Mouse (Mus musculus) left cerebral cortex, adult 18-20 months (tissue): Measurements from ENCODE around the gene Rbms1. TPM values are rescaled to one million over a fixed set of nuclear protein-coding genes. Genes with fewer than 3 reads are reported as not detected.
A peak's percentile ranks its signal among the peaks of the same experiment; 100 is the strongest.

Experiments
- DNase-seq, 2 experiments: peaks; one replicate each; pipeline ENCODE4 v3.0.0; 2021 to 2022; ENCODE audit warnings: low spot score in 2 of 2, mixed read lengths in 1 of 2
- long read RNA-seq, 2 experiments: library from polyadenylated mRNA; stranded (forward); transcript quantifications; one replicate each; pipeline ENCODE4 v2.0.0; 2021
- total RNA-seq, 2 experiments: library from RNA; stranded (reverse); gene quantifications; 2 replicates each; pipeline ENCODE4 v1.2.3; 2021

Rbms1 gene
- 10 to 100 TPM; 17.9 to 20.3 TPM for total RNA-seq
- long read RNA-seq, experiment 1, full-length matches to known transcripts, result 11 of 40 reads
- long read RNA-seq, experiment 1, partial matches to known transcripts, result 3 of 40 reads
- long read RNA-seq, experiment 1, other reads (novel, unspliced or antisense), result 26 of 40 reads
- long read RNA-seq, experiment 2, full-length matches to known transcripts, result 3 of 13 reads
- long read RNA-seq, experiment 2, partial matches to known transcripts, result 1 of 13 reads
- long read RNA-seq, experiment 2, other reads (novel, unspliced or antisense), result 9 of 13 reads

DNA sequence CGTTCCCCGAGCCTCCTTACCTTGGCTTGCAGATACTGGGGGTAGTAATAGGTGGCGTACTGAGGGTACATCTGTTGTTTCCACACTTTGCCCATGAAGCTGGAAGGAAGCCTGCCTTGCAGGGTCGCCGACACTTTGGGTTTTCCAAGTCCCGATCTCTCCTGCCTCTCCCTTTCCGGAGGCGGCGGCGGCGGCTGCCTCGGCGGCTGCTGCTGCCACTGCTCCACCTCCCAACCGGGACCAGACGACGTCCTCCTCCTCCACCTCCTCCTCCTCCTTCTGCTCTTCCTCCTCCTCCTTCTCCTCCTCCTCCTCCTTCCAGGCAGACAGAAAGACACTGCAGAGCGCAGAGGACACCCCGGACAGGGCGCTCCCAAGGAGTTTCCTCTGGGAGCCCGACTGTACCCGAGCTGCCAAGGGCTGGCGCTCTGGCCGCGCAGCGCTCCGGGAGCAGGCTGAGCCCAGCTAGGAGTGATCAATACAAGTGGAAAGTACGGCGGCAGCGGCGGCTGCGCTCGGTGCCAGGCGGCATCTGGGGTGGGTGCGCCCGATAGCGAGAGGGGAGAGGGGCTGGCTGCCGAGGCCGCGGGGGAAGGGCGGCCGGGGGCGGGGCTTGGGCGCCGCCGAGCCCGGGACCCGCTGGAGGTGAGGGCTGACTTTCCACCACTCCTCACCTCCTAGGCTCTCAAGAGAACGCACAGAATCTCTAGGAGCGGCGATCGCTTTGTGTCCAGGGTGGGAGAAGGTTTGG, at the start of gene Rbms1:
Gene Rbms1 (minus strand): TSS at position 522 of the 751 bp plus-strand sequence.
- DNase-seq, result peak; percentile 46 to 69

DNA sequence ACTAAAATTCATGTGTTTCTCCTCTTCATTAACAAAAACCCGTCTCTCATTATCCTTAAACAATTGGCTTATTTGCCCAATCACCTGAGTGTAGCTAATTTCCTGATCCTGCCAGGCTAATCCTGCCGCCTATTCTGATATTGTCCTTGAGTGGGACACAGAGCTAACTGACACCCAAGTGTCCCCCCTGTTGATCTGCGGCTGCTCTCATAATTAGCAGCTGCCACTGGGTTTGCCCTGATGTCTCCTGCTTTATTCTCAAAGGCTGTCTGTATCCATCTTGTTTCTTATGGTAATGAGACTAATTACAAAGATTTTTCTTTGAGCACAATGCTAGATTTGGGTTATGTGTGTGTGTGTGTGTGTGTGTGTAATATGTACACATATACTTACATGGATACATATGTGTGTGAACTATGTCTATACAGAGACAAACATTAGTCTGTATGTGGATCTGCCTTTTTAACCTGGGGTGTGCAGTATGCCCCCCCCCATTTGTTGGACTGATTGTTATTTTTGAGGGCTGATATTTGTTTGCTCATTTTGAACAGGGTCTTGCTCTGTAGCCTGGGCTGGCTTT, 49.3 kb upstream of the Rbms1 start:
- no peak for DNase-seq

DNA sequence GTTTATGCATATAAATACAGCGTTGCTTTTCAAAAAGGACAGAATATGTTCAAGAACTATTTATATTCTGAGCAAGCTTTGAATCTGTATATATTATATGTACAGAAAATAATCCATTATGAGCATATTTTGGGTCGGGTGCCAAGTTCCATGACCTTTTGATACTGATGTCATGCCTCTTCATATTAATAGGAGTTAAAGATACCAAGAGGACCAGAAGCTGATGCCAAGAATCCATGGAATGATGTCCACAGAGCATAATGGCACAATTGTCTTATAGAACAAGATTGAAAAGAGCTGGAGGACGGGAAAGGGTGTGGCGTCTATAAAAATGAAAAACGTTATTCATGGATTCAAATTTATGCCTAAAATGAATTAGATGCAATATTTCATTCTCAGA, 23.3 kb upstream of the Rbms1 start:
- no peak for DNase-seq

DNA sequence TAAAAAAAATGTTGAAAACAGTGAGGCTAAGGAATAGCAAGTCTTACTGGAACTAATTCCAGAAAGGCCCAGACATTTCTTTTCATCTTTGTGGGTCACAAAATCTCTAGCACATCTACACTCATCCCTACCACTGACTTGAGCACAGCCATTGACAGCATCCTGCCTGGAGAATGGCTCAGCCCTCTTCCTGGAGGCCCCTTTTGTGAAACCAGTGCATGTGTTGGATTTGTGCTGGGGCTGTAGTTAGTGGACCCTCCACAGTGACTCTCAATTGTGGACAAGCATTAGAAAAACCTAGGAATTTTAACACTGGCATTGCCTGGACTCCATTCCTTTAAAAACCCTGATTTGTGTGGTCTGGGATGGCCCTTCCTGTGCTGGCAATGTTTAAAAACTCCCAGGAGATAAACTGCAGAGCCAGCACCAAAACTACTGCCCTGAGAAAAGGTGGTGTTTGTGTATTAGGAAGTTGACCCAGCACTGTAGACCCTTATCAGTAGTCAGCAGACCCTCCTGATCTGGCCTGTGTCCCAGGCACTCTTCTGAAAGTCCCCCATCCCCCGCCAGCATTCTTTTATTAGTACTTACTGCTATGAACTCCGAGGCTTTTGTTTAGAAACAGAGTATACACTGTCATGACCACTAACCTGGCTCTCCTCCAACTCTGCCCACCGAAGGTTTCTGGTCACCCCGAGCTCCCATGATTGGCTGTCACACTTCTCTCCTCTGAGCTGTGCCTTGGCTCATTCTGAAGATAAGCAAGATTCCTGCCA, 15.7 kb upstream of the Rbms1 start:
- DNase-seq, result no peak

DNA sequence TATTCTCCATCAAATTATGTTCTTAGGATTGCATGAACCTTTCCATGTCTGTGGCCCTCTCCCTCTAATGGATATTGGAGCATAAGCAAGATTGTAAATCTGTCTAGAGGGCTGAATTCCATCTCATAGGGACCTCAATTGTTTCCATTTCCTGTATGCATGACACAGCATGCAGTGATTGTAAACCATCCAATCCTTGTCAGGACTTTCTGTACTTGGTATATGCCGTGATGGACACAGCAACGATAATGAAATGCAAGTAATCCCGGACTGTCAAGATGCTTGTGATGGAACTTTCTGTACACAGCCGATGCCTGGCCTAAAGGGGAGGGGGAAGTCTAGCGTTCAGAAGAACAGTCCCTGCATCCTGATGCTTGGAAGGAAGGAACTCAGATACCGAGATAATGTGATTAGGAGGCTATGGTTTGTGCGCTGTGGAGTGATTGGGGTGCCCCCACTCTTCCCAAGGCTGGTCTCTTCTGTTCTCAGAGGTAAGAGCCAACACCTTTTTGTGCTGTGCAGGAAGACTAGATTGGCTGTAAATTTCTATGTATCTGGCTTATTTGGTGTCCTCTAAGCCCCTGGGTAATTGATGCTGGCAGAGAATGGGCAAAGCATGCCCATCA, 9.3 kb upstream of the Rbms1 start:
- no peak for DNase-seq

DNA sequence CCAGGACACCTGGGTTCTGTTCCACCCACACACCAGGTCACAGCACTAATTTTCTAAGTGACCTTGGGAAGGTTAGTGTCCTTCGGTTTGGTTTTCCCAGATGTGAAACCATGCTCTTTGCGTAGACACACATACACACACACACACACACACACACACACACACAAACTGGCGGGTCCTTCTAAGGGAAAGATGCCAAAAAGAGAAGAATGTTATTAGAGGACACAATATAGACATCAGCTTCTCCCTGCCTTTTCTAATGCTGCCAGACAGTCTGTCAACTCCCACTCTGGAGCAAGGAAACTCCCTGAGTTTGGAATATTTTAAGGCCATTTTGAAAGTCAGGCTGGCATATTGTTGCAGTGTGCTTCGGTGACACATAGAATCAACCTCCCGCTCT, 624 bp upstream of the Rbms1 start:
- DNase-seq, result no peak

DNA sequence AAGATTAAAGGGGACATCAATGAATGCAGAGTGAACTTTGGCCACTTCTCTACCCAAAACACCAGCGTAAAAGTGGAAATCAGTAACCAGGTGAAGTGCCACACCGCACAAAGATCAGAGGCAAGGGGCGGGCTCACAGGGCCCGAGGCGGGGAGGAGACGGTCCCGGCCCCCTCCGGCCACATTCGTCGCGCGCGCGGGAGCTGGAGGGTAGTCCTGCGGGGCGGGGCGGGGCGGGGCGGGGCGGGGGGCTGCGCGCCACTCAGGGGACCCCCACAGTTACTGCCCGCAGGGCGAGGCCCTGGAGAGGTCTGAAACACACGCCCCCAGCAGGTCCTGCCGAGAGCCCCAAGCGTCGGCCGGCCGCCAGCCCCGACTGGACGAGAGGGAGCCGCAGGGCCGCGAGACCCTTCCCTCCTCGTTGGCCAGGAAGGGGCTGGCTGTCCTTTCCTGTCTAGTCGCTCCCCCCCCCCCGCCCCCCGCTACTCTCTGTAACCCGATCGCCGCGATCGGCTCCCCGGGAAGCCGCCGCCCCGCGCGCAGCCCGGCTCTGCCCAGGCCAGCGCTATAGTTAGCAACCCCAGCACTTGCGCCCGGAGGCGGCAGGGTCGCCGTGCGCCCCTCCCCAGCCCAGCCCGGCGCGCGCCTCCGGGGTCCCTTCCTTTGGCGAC, 856 bp downstream of the Rbms1 start:
- DNase-seq, result peak in 1 of 2 experiments; percentile 6

DNA sequence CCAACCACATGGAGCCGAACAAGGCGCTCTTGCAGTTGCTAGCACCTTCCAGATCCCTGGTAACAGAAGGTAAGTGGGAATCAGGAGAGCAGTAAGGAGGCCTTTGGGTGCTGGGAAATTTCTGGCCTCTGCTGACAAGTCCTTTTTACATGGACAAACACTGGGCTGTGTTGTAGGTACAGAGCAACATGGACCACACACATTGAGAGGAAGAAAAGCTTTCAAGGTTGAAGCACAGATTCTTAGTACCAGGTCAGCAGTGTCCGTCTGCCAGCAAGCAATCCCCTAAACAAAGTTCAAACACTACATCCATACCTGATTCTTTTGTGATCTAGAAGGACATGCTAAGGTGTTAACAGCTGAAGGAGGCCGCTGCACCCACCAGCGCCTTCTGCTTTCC, 1.7 kb downstream of the Rbms1 start:
- DNase-seq, result no peak

DNA sequence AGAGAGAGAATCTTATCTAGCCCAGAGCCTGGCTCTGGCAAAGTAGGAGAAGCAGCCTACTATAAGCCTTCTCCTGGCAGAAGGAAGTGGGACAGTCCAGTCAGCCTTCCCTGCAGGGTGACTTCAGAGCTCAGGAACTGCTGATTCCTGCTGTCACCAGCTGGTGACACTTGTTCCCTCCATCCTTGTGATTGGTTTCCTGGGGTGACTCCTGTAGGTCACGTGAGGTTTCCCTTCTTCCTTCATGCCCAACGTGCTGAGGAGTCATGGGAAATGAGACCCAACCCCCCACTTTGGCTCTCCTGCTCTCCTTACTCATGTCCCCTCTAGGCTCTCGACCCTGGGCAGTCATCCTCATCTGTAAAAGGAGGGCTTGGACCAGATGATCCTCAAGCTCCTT, 14.8 kb downstream of the Rbms1 start:
- no peak for DNase-seq

DNA sequence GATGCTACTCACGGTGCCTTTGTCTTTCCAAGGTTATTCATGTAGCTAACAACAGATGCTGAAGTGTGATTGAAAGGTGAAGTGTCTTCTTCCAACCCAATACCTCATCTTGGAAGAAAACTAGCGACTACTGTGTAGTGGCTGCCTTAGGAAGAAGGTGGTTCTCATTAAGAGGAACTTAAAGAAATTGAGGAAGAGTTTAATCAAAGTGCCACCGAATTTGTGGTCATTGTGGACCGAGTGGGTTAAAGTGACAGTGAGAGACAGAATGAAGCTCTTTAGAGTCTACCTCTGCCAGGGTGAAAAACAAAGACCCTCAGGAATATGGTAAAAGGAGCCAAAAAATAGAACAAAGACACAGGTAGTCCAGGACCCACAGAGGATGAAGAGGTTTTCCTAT, 15.2 kb downstream of the Rbms1 start:
- no peak for DNase-seq

DNA sequence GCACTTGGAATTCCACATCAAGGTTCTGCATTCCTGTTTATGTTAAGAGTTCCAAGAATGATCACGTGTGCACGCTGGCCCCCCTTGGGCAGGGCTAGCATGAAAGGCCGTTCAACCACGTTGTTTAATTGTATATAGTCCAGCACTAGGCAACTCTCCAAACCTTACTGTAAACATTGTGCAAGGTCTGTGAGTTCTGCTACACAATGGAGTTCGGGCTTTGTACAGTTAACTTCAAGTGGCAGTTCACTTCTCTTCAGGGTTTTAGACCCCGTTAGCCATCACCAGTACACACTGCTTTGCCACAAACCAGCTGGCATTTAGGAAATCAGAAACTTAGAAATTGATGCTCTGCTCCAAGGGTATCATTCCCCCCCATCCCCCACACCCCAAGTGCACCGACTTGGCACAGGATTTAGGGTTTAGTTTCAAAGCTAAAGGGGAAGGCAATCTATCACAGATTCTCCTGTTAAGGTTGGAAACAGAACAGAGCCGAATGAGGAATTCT, 22.5 kb downstream of the Rbms1 start:
- DNase-seq, result no peak

DNA sequence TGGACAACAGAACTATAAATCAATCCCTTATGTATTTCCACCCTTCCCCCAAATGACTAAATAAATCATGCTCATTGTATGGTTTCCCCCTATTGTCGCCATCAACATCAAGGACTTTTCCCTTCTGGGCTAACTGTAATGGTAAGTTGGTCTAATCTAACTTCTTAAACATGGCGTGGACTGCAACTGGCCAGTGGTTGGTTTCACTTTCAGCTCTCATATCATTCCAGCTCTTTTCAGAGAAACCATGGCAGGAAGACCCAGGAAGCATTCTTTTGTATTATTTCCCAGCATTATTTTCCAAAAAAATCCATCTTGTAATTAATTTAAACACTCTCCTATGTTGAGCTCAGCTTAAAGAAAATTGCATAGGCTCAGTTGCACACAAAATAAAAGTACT, 23.0 kb downstream of the Rbms1 start:
- no peak for DNase-seq

DNA sequence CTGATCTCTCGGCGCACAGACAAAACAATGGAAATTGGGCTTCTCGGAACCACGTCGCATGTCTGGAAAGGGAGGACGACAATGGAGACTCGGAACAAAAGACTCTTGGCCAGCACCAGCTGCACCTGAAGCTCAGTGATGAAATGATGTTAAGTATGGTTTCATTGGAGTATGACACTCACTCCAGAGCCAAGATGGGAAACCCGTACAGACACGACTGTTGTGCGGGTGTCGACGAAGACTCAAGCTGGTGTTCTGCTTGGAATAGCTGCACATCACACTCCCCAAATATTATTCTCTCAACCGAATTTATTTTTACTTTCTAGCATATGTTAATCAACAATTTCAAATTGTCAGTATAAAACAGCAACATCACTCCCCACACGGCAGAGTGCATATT, 26.1 kb downstream of the Rbms1 start:
- no peak for DNase-seq

DNA sequence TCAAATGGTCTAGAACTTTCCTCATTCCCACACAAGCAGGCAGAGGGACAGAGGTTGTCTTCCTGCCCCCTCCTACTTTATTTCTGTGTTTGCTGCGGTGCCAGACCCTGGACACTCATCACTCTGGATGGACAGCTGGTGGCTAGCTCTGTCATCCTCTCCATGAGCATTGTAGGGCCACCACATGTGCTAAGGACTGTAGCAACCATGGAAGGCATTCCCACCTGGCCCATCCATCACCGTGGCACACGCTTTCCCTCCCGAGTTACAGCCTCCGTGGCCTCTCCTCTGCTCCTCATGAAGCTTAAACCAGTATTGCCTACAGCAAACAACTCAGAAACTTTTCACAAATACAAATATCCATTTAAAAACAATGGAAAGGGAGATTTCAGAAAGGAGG, 34.0 kb downstream of the Rbms1 start:
- no peak for DNase-seq

DNA sequence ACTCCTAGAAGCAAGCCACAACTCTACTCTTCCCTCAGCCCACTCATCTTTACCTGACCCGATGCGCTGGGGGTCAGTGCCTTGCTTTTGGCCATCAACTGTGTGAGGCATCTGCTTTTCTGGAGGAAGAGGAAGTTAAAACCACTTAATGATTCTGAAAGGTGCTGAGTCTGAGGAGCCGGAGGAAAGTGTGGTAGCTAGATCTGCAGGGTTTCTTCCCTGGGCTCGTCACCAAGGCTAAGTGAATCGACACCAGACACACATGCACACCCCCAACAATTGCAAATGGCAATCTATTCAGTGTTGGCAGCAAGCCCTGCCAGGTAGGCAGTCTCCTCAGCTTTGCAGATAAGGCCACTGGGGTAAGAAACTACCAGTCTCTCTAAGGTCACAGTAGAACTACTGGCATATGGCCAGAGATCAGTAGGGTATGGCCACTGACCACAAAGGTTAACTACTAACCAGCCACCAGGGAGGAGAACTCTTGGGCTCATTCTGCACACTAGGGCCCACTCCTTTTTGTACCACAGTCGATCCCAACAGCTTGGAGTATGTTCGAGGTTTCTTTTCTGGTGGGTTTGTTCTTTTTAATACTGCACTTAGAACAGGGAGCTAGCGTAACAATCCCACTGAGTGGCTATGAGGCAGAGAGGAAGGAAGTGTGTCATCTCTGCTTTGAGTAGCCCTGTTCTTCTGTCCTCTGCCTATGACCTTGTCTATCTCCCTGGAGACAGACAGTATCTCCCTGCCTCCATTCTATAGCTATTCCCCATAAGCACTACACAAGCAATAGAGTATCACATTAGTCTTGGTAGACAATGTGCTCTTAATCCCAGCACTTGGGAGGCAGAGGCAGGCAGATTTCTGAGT, 34.9 kb downstream of the Rbms1 start:
- no peak for DNase-seq

DNA sequence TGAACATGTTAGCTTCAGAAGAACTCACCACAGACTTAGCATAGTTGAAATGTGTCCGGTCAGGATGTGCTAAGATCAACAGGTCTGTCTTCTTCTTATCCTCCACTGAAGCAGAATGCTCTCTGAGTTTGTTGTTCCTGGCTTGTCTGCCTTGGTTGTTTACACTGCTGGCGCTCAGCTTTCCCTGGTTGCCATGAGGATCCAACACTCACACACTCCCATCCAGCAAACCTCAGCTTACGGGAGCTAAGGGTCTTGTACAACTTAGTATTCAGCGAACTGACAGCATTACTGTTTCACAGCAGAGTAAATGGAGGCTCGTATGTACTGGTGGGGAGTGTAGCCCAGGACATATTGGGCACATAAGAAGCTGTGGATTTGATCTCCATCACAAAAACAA, 37.9 kb downstream of the Rbms1 start:
- DNase-seq, result no peak

DNA sequence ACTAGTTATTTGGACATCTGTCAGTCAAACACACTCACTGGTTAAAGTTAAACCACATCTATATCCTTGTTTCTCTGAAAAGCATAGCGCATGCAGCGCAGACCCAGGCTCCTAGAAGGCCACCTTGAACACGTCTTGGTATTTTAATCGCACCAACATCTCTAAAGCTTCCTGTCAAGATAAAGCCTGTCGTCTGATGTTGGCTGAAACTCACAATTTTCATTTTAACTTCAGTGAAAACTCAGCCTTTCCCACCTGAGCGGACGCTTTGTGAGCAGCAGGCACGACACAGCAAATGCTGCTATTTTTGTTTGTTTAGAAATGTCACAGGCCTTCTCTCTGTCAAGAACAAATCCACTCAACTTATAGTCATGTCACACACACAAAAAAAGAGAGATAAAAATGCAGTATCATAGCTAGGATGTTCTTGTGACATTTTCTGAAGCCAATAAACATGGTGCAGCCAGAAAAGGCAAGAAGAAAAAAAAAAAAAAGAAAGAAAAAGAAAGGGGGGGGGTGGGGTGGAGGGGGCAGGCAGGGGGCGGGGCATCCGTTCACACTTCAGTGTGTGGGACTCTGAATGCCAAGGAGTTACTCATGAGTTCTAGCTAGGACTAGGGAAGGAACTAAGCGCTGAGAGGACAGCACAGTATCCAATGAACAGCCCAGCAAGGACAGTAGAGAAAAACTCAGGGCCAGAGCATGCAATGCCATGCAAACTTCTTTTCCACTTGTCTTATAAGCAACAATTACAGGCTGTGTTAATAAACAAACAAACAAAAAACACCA, 39.0 kb downstream of the Rbms1 start:
- no peak for DNase-seq

DNA sequence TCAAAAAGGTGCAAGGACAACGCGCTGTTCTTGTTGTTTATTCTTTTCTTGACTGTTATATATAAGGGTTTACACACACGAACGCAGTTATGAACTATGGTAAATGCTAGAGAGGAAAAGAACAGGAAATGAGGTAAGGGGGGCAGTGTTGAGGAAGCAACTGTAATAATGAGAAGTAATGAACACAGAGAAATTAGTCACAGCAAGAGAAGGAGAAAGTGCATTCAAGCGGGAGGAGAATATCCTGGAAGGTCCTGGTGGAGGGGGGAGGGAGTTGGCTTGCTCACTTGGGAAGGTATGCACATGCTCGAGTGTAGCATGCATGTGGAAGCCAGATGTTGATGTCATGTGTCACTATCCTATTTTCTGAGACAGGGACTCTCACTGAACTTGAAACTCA, 39.9 kb downstream of the Rbms1 start:
- no peak for DNase-seq

DNA sequence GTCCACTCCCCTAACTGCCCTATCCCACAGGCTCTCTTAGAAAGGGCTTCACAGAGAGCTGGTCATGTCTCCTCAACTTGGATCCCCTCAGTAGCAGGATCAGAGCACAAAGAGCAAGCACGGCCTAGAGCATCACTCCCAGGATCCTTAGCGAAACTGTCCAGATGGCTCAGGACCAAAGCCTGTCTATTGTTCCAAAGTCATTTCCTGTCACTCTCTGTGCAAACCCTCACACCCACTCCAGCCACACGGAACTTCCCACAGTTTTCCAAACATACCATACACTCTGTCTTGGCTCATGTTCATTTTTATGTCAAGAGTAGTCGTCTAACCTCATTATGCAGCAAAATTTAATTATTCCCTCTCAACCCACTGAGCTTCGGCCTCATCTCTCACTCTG, 40.6 kb downstream of the Rbms1 start:
- no peak for DNase-seq
